Mouse (Mus musculus): ENCODE measurements around the gene Miip. TPM values are rescaled to one million over a fixed set of nuclear protein-coding genes. Genes with fewer than 3 reads are reported as not detected.

The Miip gene
- total RNA-seq, 4 experiments from 2014 or later, result 6.0 to 9.4 (median 7.2) TPM

Other genes starting within 250 kb of the Miip start
- 1 to 10 TPM; 1.9 to 3.0 (median 2.7) TPM for gene Zfp979, start 226.3 kb downstream of the Miip start, total RNA-seq (2022)
- gene Zfp534, start 166.3 kb downstream of the Miip start, total RNA-seq (2022), result under 1 TPM in 1 of 4 experiments, not detected in 3; 0.11 TPM
- 1 to 10 TPM; 2.0 to 2.7 (median 2.4) TPM for gene Zfp984, start 59.0 kb downstream of the Miip start, total RNA-seq (2022)
- 10 to 100 TPM in 3 of 4 experiments, 1 to 10 TPM in 1; 8.1 to 12.7 (median 11.4) TPM for gene Zfp933, start 20.4 kb downstream of the Miip start, total RNA-seq (2022)
- 10 to 100 TPM; 17.8 to 23.1 (median 20.2) TPM for gene Fv1, start 163 bp upstream of the Miip start, total RNA-seq (2022)
- gene Mfn2, start 35.9 kb upstream of the Miip start, total RNA-seq (2022), result 100 to 1,000 TPM; 664 to 803 (median 747) TPM
- gene Plod1, start 68.0 kb upstream of the Miip start, total RNA-seq (2022), result 10 to 100 TPM; 52.7 to 66.9 (median 61.3) TPM
- 10 to 100 TPM; 35.8 to 43.1 (median 39.7) TPM for gene 2510039O18Rik, start 72.1 kb upstream of the Miip start, total RNA-seq (2022)
- 100 to 1,000 TPM; 107 to 313 (median 216) TPM for gene Nppb, start 117.0 kb upstream of the Miip start, total RNA-seq (2022)
- gene Nppa, start 131.9 kb upstream of the Miip start, total RNA-seq (2022), result 1,000 to 10,000 TPM; 1,499 to 1,940 (median 1,728) TPM
- 1 to 10 TPM; 7.1 to 9.8 (median 8.9) TPM for gene Clcn6, start 170.0 kb upstream of the Miip start, total RNA-seq (2022)
- 1 to 10 TPM; 8.0 to 9.8 (median 8.6) TPM for gene Mthfr, start 170.3 kb upstream of the Miip start, total RNA-seq (2022)
- 10 to 100 TPM; 45.2 to 51.5 (median 48.2) TPM for gene Agtrap, start 219.2 kb upstream of the Miip start, total RNA-seq (2022)

Measured in heart, adult 8-10 months (tissue).